Comparison of ENCODE assay signal across 8 mouse cellular contexts in the genomic region with DNA sequence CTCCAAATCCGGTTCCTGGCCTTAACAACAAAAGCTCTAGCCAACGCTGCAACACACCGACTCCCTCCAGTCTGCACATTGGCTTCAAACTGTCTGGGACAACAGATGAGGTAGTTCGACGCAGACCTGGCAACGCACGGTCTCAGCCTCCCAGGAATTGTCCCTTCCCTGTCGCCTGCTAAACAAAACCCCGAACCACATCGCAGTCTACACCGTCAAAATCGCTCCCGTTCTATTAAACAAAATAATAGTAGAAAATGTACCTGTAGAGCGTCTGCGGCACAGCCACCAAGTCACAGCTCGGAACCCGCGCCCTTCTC. TPM values are rescaled to one million over a fixed set of nuclear protein-coding genes. Genes with fewer than 3 reads are reported as not detected.
DNase-seq lines count a peak whose midpoint lies in the region; ATAC-seq lines count a peak whose summit lies in the region.

No protein-coding gene starts in this region.

- peak overlapping the region; percentile 69 for H3K4me2 ChIP-seq in forebrain, embryonic 14.5 days (ENCODE audit: low read length)
- H3K4me2 ChIP-seq in hindbrain, embryonic 15.5 days, result peak overlapping the region; percentile 83
- H3K4me2 ChIP-seq in midbrain, embryonic 13.5 days (replicated peaks), result peak overlapping the region; percentile 71

- under 1% methylated on average over 18 of the region's 18 CpGs for WGBS in forebrain, embryonic 14.5 days
- 0% methylated on average over 18 of the region's 18 CpGs for WGBS in hindbrain, embryonic 15.5 days
- WGBS in limb, embryonic 10.5 days, result 0% methylated on average over 18 of the region's 18 CpGs
- WGBS in midbrain, embryonic 13.5 days, result under 1% methylated on average over 18 of the region's 18 CpGs

- no peaks in the 10 kb centered on the region for H3K9me3 ChIP-seq in forebrain, embryonic 14.5 days (replicated peaks; ENCODE audit: control insufficient read depth, low read length)
- H3K9me3 ChIP-seq in hindbrain, embryonic 15.5 days, result no peaks in the 10 kb centered on the region
- H3K9me3 ChIP-seq in limb, embryonic 10.5 days (replicated peaks), result no peaks in the 10 kb centered on the region
- H3K9me3 ChIP-seq in midbrain, embryonic 13.5 days, result no peaks in the 10 kb centered on the region

- H3K4me3 ChIP-seq in forebrain, embryonic 14.5 days (ENCODE audit: low read depth, low read length), result peak overlapping the region; percentile 85
- H3K4me3 ChIP-seq in hindbrain, embryonic 15.5 days, result peak overlapping the region; percentile 97
- peak overlapping the region; percentile 83 for H3K4me3 ChIP-seq in limb, embryonic 10.5 days
- peak overlapping the region; percentile 93 for H3K4me3 ChIP-seq in midbrain, embryonic 13.5 days (replicated peaks)

- DNase-seq in thymus, adult 18-20 months, result peak; percentile 11 to 26
- no peak for DNase-seq in thymus, postnatal 25 days
- DNase-seq in c-Kit-positive CD71-negative TER-119-negative erythroid progenitor cells, embryonic 14.5 days (ENCODE audit: low read depth), result peak; percentile 16
- peak; percentile 62 for DNase-seq in forebrain, embryonic 14.5 days (ENCODE audit: low spot score)
- no peak for DNase-seq in limb, embryonic 10.5 days (ENCODE audit: low spot score)
- DNase-seq in spleen, adult 18-20 months, result no peak

- no peaks in the 10 kb centered on the region for H3K27me3 ChIP-seq in forebrain, embryonic 14.5 days (replicated peaks; ENCODE audit: control insufficient read depth, insufficient read depth, low read length)
- H3K27me3 ChIP-seq in hindbrain, embryonic 15.5 days, result no peaks in the 10 kb centered on the region
- no peaks in the 10 kb centered on the region for H3K27me3 ChIP-seq in limb, embryonic 10.5 days (ENCODE audit: low read depth, poor library complexity, severe bottlenecking)
- H3K27me3 ChIP-seq in midbrain, embryonic 13.5 days, result no peaks in the 10 kb centered on the region; the same call in 1 of the 2 replicates

- H3K9ac ChIP-seq in forebrain, embryonic 14.5 days (ENCODE audit: low read length), result peak overlapping the region; percentile 94
- H3K9ac ChIP-seq in hindbrain, embryonic 15.5 days, result peak overlapping the region; percentile 87
- H3K9ac ChIP-seq in midbrain, embryonic 13.5 days (replicated peaks), result peak overlapping the region; percentile 91

- H3K36me3 ChIP-seq in forebrain, embryonic 14.5 days (ENCODE audit: control insufficient read depth, insufficient read depth, low read length), result no peaks in the 10 kb centered on the region
- no peaks in the 10 kb centered on the region for H3K36me3 ChIP-seq in hindbrain, embryonic 15.5 days
- no peaks in the 10 kb centered on the region for H3K36me3 ChIP-seq in limb, embryonic 10.5 days
- no peaks in the 10 kb centered on the region for H3K36me3 ChIP-seq in midbrain, embryonic 13.5 days

- peak; percentile 60 for ATAC-seq in forebrain, embryonic 14.5 days
- peak; percentile 70 for ATAC-seq in hindbrain, embryonic 15.5 days (ENCODE audit: low FRiP score, low read depth)
- peak; percentile 67 for ATAC-seq in midbrain, embryonic 13.5 days

- H3K4me1 ChIP-seq in forebrain, embryonic 14.5 days (ENCODE audit: control insufficient read depth, insufficient read depth, low read length), result peaks cover 10% of the 10 kb centered on the region
- peaks cover 23% of the 10 kb centered on the region for H3K4me1 ChIP-seq in hindbrain, embryonic 15.5 days (replicated peaks)
- 0 out of 2 replicates have a peak, but pooled peaks cover 9% of the 10 kb centered on the region for H3K4me1 ChIP-seq in limb, embryonic 10.5 days
- peaks cover 22% of the 10 kb centered on the region for H3K4me1 ChIP-seq in midbrain, embryonic 13.5 days (replicated peaks)

- peak overlapping the region; percentile 96 for H3K27ac ChIP-seq in forebrain, embryonic 14.5 days (ENCODE audit: low read depth, low read length)
- H3K27ac ChIP-seq in hindbrain, embryonic 15.5 days (replicated peaks), result peak overlapping the region; percentile 97
- peak overlapping the region; percentile 94 for H3K27ac ChIP-seq in limb, embryonic 10.5 days
- H3K27ac ChIP-seq in midbrain, embryonic 13.5 days, result peak overlapping the region; percentile 98

RNA-seq across cellular contexts. Expression of a gene that starts 0.6 kb away (rescaled TPM):
- 26.4 and 34.4 TPM in 2 replicates for polyA plus RNA-seq in forebrain, embryonic 14.5 days (2014; fragmentation: Nextera tagmentation; extraction: Ambion mirVana)
- 28.4 and 30.0 TPM in 2 replicates for polyA plus RNA-seq in hindbrain, embryonic 15.5 days (2015; fragmentation: Nextera tagmentation; extraction: Ambion mirVana)
- 51.3 and 63.8 TPM in 2 replicates for polyA plus RNA-seq in limb, embryonic 10.5 days (2016; fragmentation: Nextera tagmentation; extraction: Ambion mirVana)
- polyA plus RNA-seq in midbrain, embryonic 13.5 days (2015; fragmentation: Nextera tagmentation; extraction: Ambion mirVana), result 41.3 and 43.6 TPM in 2 replicates

RNA-seq across cellular contexts. Expression of a gene that starts 57.6 kb away (rescaled TPM):
- polyA plus RNA-seq in forebrain, embryonic 14.5 days (2014; fragmentation: Nextera tagmentation; extraction: Ambion mirVana), result 54.5 and 59.9 TPM in 2 replicates
- polyA plus RNA-seq in hindbrain, embryonic 15.5 days (2015; fragmentation: Nextera tagmentation; extraction: Ambion mirVana), result 30.4 and 32.9 TPM in 2 replicates
- polyA plus RNA-seq in limb, embryonic 10.5 days (2016; fragmentation: Nextera tagmentation; extraction: Ambion mirVana), result 24.6 and 34.7 TPM in 2 replicates
- 34.3 and 34.6 TPM in 2 replicates for polyA plus RNA-seq in midbrain, embryonic 13.5 days (2015; fragmentation: Nextera tagmentation; extraction: Ambion mirVana)

Comparison
In these comparisons a context has a peak if more than half of its experiments do, and no peak if none do; other contexts are left out.
1. DNase-seq: peak in thymus, adult 18-20 months (2 of 2), c-Kit-positive CD71-negative TER-119-negative erythroid progenitor cells, embryonic 14.5 days (single experiment) and forebrain, embryonic 14.5 days (single experiment); none in thymus, postnatal 25 days (single experiment), limb, embryonic 10.5 days (single experiment) and spleen, adult 18-20 months (0 of 2).
2. Peak in every context shown above with its lines, with median percentiles within 50 percentile points of each other: ATAC-seq, H3K27ac ChIP-seq, H3K4me2 ChIP-seq, H3K4me3 ChIP-seq and H3K9ac ChIP-seq.